Mouse (Mus musculus): ENCODE data around the gene Ndufs5. TPM values are rescaled to one million over a fixed set of nuclear protein-coding genes. Genes with fewer than 3 reads are reported as not detected.

The Ndufs5 gene
- polyA plus RNA-seq (2017; shearing (Covaris generic)) = 100 to 1,000 TPM; 114 to 124 TPM

DNA sequence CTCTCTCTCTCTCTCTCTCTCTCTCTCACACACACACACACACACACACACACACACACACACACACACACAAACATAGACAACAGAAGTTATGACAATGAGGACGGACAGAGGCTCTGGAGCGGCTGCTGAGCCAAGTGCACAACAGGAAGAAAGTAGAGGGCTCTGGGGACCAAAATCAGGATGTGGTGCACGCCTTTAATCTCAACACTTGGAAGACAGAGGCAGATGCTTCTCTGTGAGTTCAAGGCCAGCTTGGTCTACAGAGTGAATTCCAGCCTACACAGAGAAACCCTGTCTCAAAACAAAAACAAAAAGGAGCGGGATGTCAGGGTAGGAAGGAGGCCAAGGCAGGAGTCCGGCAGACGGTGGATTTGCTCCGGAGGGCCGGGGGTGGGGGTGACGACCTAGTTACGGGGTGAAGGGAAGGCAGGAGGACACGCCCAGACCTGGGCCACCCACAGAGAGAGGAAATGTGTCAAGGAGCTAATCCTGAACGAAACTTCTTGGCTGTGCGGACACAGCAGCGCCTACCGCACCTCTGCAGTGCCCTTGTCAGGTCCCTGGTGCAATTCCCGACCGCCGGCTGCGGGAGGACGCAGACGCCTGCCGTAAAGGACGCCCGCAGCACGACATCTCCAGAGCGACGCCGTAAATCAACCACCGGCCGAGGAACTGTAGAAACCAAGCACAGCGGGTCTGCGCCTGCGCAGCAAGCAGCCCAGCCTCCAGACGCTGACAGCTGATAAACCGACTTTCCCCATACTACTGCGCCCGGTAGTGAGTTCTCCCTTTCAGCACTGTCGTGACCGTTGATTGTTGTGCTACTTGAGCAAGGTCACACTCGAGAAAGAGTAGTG, at the start of gene Ndufs5:
Gene Ndufs5 (minus strand): TSS at position 629 of the 860 bp plus-strand sequence.

DNA sequence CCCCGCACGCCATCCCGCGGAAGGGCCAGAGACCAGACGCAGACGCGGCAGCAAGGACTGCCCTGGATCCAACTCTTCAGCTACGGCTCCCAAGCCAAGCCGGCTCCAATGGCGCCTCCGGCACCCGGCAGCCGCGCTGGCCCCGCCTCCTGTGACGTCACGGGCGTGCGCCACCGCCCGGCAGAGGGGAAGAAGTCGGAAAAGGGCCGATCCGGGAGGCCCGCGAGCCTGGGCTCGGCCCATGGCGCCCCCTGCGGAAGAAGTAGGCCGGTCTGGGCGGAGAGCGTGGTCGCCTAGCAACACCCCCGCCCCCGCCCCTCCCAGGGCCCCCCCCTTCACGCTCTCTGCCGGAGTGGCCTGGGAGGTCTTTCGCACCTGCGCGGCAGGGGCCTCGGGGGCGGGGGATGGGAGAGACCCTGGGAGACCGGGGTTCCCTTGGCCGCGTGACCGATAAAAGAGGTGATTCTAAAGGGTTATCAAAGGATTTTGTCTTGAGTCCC, 32.2 kb upstream of the Ndufs5 start, which contains the start of gene Akirin1:
Gene Akirin1 (minus strand): TSS at position 194 of the 500 bp plus-strand sequence.

DNA sequence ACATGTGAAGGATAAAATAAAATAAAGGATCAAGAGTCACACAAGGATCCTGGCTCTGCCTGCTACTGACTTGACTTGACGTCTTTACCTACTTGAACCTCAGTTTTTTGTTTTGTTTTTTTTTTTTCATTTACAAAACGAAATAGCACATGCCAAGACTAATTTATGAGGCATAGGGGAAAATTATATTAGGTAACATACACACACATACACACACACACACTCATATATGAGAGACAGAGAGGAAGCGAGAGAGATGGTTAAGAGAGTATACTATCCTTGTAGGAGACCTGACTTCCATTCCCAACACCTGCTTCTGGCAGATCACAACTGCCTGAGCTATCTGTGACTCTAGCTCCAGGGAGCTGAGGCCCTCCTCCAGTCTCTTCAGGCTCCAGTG, 33.7 kb downstream of the Ndufs5 start, which contains the start of gene Macf1:
Gene Macf1 (minus strand): TSS at position 101 of the 400 bp plus-strand sequence.

Other genes with a start within 250 kb of the Ndufs5 start
- gene Macf1, start 33.8 kb downstream of the Ndufs5 start, polyA plus RNA-seq (2017; shearing (Covaris generic)) = 100 to 1,000 TPM; 101 to 103 TPM
- gene Akirin1, start 32.1 kb upstream of the Ndufs5 start, polyA plus RNA-seq (2017; shearing (Covaris generic)) = 100 to 1,000 TPM in 1 of 2 experiments, 10 to 100 TPM in 1; 88.4 to 107 TPM
- gene Rhbdl2, start 69.7 kb upstream of the Ndufs5 start, polyA plus RNA-seq (2017; shearing (Covaris generic)) = 1 to 10 TPM in 1 of 2 experiments, under 1 TPM in 1; 0.92 to 4.0 TPM
- under 1 TPM in 1 of 2 experiments, not detected in 1; 0.64 TPM for gene 4933427I04Rik, start 141.5 kb upstream of the Ndufs5 start, polyA plus RNA-seq (2017; shearing (Covaris generic))
- gene Mycbp, start 186.6 kb upstream of the Ndufs5 start, polyA plus RNA-seq (2017; shearing (Covaris generic)) = 10 to 100 TPM; 10.1 to 22.4 TPM
- gene Rragc, start 199.2 kb upstream of the Ndufs5 start, polyA plus RNA-seq (2017; shearing (Covaris generic)) = 10 to 100 TPM; 74.8 to 83.7 TPM
- under 1 TPM in 1 of 2 experiments, not detected in 1; 0.59 TPM for gene 4930535I16Rik, start 199.8 kb upstream of the Ndufs5 start, polyA plus RNA-seq (2017; shearing (Covaris generic))